Mouse (Mus musculus) forebrain, embryonic 14.5 days (tissue): ENCODE measurements at regions not wholly inside any gene's neighbourhood (a gene's known extent, or its start where the extent isn't known, plus 50 kb on each side); places are given as distances from the start of the nearest gene placed in this dataset.

Experiments
- ATAC-seq: fragments of 200-750 bp; cut with Nextera tagmentation; 2 replicates; pipeline ENCODE4 v1.8.0; 2017; ENCODE audit warnings: mild to moderate bottlenecking, moderate library complexity
- DNase-seq: peaks from one replicate; pipeline ENCODE4 v3.0.0-alpha.2; 2015; ENCODE audit warnings: low spot score
- H3K27ac ChIP-seq: fragments of 300-500 bp; sonication (generic); 2 replicates; pipeline ENCODE4 v1.5.1; 2014; ENCODE audit warnings: low read depth, mild to moderate bottlenecking, control low read depth, low read length, moderate library complexity
- H3K27me3 ChIP-seq: fragments of 300-500 bp; sonication (generic); replicated peaks from 2 replicates; pipeline ENCODE4 v1.6.1; 2014; ENCODE audit warnings: low read length, control low read depth, mixed read lengths; ENCODE audit not compliant: control insufficient read depth, insufficient read depth
- H3K36me3 ChIP-seq: fragments of 300-500 bp; sonication (generic); 2 replicates; pipeline ENCODE4 v1.6.1; 2014; ENCODE audit warnings: low read length, control low read depth; ENCODE audit not compliant: control insufficient read depth, insufficient read depth
- H3K4me1 ChIP-seq: fragments of 300-500 bp; sonication (generic); 2 replicates; pipeline ENCODE4 v1.6.1; 2014; ENCODE audit warnings: antibody characterized with exemption, low read length, control low read depth; ENCODE audit not compliant: control insufficient read depth, insufficient read depth
- H3K4me2 ChIP-seq: fragments of 300-500 bp; sonication (generic); 2 replicates; pipeline ENCODE4 v1.6.1; 2014; ENCODE audit warnings: mild to moderate bottlenecking, control low read depth, low read length
- H3K4me3 ChIP-seq: fragments of 300-500 bp; sonication (generic); 2 replicates; pipeline ENCODE4 v1.5.1; 2014; ENCODE audit warnings: low read depth, low read length, control low read depth
- H3K9ac ChIP-seq: fragments of 300-500 bp; sonication (generic); 2 replicates; pipeline ENCODE4 v1.6.1; 2014; ENCODE audit warnings: mild to moderate bottlenecking, low read length, control low read depth, moderate library complexity
- H3K9me3 ChIP-seq: fragments of 300-500 bp; sonication (generic); replicated peaks from 2 replicates; pipeline ENCODE4 v1.6.1; 2016; ENCODE audit warnings: low read length, control low read depth, mixed read lengths; ENCODE audit not compliant: control insufficient read depth
- WGBS: fragments of 180-500 bp; shearing (Covaris S2); extraction: QIAGEN DNeasy Blood & Tissue Kit; methylation state at CpG from one replicate; pipeline ENCODE4 v1.1.7; 2014; 5-methylcytosine and 5-hydroxymethylcytosine counted together

DNA sequence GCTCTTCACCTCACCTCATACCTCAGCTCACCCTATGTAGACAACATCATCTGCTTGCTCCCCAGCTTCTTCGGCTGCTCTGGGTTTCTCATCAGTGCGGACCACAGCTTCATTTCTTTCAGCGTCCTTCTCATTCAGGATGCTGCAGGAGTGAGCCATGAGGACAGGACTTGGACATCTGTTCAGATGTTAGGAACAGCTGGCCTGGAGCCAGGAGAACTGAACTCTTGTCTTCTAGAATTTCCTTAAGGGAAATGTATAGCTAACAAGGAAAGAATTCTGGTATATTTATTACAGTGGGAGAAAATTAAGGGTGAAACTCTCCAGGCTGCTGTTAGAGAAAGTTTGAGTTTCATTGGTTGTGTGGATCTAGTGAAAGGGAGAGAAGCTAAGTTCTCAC, 167.1 kb downstream of the Drd1 start:
- no peak overlapping the region for H3K4me2 ChIP-seq
- H3K9me3 ChIP-seq = no peaks in the 10 kb centered on the region
- ATAC-seq (no peak), DNase-seq (no peak)
- H3K4me1 ChIP-seq = no peaks in the 10 kb centered on the region
- no peak overlapping the region for H3K27ac ChIP-seq
- H3K36me3 ChIP-seq = no peaks in the 10 kb centered on the region
- H3K9ac ChIP-seq = no peak overlapping the region
- WGBS = 97% methylated on average over 3 of the region's 3 CpGs
- H3K27me3 ChIP-seq = no peaks in the 10 kb centered on the region
- no peak overlapping the region for H3K4me3 ChIP-seq

DNA sequence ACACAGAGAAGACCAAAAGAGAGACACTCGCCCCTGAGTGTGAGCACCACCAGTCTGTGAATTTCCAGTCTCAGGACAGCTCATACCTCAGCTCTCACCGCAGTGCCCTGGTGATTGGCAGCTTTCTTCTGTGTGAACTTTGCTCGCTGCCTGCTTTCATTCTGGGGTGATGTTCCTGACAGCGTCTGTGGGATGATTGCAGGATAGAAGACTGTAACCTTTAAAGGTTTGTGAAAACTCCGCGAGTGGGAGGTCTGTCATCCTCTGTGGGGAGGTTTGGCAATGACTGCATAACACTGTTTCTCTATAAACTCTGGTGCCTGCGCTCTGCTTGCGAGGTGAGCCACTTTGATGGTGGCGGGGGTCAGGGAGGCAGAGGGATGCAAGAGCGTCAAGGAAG, 169.7 kb downstream of the Drd1 start:
- ATAC-seq (no peak), DNase-seq (no peak)
- H3K4me2 ChIP-seq = no peak overlapping the region
- H3K9me3 ChIP-seq = no peaks in the 10 kb centered on the region
- 86% methylated on average over 10 of the region's 10 CpGs for WGBS
- H3K4me3 ChIP-seq = no peak overlapping the region
- H3K4me1 ChIP-seq = no peaks in the 10 kb centered on the region
- H3K9ac ChIP-seq = no peak overlapping the region
- no peaks in the 10 kb centered on the region for H3K36me3 ChIP-seq
- H3K27ac ChIP-seq = no peak overlapping the region
- no peaks in the 10 kb centered on the region for H3K27me3 ChIP-seq

DNA sequence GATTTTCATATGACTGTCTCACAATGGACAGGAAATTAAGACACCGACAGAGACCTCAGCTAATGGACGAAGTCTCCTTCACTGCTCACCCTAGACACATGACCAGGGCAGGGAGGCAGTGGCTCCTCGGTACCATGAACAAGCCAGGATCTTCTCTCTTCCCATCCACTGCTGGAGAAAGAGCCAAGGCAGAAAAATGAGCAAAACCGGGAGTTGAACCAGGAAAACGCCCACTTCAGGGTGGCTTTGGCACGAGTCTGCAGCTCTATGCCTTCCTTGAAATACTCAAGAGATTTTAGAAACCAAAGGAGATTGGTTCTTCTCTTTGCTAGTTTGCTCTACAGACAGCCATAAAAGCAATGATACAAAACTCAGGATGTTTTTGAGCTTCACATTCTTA, 172.3 kb downstream of the Drd1 start:
- WGBS = 90% methylated on average over 6 of the region's 6 CpGs
- no peak for DNase-seq
- Histone ChIP-seq H3K9me3 (no peaks in the 10 kb centered on the region), H3K4me1 (no peaks in the 10 kb centered on the region), H3K27ac (no peak overlapping the region), H3K4me3 (no peak overlapping the region), H3K36me3 (no peaks in the 10 kb centered on the region), H3K9ac (no peak overlapping the region), H3K4me2 (no peak overlapping the region), H3K27me3 (no peaks in the 10 kb centered on the region)
- no peak for ATAC-seq

DNA sequence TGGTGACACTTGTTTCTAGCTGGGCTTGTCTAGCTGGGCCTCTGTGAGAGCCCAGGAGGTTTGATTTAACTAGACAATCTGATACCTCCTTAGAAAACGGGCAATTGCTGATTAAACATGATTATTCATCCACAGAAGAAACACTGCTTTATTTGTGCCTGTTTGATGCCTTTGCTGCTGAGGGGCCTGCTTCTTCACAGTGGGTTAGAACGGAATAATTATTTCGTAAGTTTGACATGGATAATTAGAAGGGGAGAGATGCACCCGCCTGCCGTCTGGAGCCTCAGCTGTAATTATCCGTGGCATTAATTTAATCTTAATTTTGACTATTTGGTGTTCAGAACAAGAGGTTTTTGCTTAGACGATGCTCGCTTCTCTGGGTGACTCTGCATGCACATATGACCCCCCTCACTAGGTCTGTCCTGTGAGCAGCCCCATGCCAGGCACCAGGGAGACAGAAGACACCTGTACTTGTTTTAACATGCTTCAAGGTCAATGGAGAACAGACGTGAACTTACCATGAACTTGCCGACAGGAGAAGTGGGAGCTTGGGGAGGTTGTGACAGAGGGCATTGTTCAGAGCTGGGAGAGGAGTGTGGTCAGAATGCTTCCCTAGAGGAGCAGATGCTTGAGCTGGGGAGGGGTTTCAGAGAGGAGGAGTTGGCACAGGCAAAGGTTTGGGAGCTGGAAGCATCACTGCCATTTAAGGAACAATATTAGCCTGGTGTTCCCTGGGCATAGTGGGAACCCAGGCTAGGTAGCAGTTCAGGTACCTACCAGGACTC, 174.8 kb downstream of the Drd1 start:
- no peaks in the 10 kb centered on the region for H3K27me3 ChIP-seq
- no peaks in the 10 kb centered on the region for H3K9me3 ChIP-seq
- no peak overlapping the region for H3K4me3 ChIP-seq
- no peak overlapping the region for H3K4me2 ChIP-seq
- no peaks in the 10 kb centered on the region for H3K4me1 ChIP-seq
- peak; percentile 63 for DNase-seq
- H3K9ac ChIP-seq = no peak overlapping the region
- WGBS = 32% methylated on average over 10 of the region's 10 CpGs
- peak; percentile 50 for ATAC-seq
- H3K36me3 ChIP-seq = no peaks in the 10 kb centered on the region
- H3K27ac ChIP-seq = peak overlapping the region; percentile 17; the same call in 1 of the 2 replicates

DNA sequence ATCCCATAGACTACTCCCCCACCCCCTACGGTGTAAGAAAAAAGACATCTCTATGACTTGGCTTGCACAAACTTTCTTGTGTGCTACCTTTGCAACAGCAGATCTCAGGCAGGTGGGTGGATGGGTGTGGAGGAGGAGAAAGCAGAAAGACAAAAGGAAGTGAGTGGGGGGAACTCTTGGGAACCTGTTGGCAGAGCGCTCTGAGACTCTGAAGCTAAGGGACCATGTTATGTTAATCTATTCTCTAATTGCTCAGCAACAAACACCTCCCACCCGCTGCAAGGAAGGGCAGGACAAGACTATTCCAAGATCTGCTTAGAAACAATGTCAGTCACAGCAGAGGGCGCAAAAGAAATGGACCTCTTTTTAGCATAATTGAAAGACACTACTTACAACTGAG, 180.0 kb downstream of the Drd1 start:
- no peaks in the 10 kb centered on the region for H3K27me3 ChIP-seq
- ATAC-seq (no peak), DNase-seq (no peak)
- no peaks in the 10 kb centered on the region for H3K4me1 ChIP-seq
- no peak overlapping the region for H3K27ac ChIP-seq
- no peak overlapping the region for H3K9ac ChIP-seq
- 0 out of 2 replicates have a peak, but pooled peaks cover 2% of the 10 kb centered on the region for H3K9me3 ChIP-seq
- no peak overlapping the region for H3K4me2 ChIP-seq
- H3K36me3 ChIP-seq = no peaks in the 10 kb centered on the region
- WGBS = 60% methylated on average over 4 of the region's 4 CpGs
- no peak overlapping the region for H3K4me3 ChIP-seq

DNA sequence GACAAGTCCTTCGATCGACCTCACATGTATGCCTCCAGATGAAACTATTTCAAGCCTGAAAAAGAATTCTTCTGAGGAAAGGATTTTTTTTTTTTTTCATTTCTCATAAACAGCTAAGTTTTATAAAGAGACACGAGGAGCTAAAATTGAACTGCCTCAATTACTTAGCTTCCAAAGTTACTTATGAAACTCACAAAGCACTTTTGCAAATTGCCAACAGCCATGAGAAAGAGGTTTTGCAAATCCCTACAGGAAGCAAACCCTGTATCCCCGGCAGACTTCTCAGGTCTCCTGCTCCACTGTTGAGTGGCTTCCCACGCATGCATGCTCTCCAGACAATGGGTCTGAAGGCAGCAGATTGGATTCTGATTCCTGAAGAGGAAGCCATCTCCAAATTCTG, 190.2 kb downstream of the Drd1 start:
- Histone ChIP-seq H3K9ac (no peak overlapping the region), H3K36me3 (no peaks in the 10 kb centered on the region), H3K27me3 (no peaks in the 10 kb centered on the region), H3K27ac (no peak overlapping the region), H3K4me2 (no peak overlapping the region), H3K4me1 (no peaks in the 10 kb centered on the region; the same call in 1 of the 2 replicates), H3K9me3 (no peaks in the 10 kb centered on the region), H3K4me3 (no peak overlapping the region)
- DNase-seq (no peak), ATAC-seq (no peak)
- WGBS = 87% methylated on average over 5 of the region's 5 CpGs

DNA sequence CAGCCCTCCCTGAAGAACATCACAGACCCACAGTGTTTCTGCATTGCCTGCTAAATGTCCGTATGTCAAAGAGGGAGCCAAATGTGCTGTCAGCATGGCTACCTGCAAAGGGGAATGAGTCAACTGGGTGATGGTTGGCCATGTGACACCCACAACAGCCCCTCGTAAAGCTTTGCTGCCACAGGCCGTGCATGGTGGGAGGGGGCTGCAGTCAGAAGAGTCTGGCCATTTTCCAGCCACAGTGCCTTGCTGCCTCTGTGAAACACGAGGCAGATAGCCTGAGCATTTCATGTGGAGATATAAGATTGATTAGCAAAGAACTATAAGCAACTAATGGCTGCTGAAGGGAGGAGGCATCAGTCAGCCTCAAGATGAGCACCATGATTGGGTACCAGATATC, 193.2 kb downstream of the Drd1 start:
- DNase-seq = peak; percentile 7
- no peak overlapping the region for H3K9ac ChIP-seq
- no peak overlapping the region for H3K27ac ChIP-seq
- no peak for ATAC-seq
- no peaks in the 10 kb centered on the region for H3K9me3 ChIP-seq
- no peak overlapping the region for H3K4me2 ChIP-seq
- no peaks in the 10 kb centered on the region for H3K27me3 ChIP-seq
- H3K4me1 ChIP-seq = no peaks in the 10 kb centered on the region; the same call in 1 of the 2 replicates
- WGBS = 51% methylated on average over 4 of the region's 4 CpGs
- no peaks in the 10 kb centered on the region for H3K36me3 ChIP-seq
- H3K4me3 ChIP-seq = no peak overlapping the region

DNA sequence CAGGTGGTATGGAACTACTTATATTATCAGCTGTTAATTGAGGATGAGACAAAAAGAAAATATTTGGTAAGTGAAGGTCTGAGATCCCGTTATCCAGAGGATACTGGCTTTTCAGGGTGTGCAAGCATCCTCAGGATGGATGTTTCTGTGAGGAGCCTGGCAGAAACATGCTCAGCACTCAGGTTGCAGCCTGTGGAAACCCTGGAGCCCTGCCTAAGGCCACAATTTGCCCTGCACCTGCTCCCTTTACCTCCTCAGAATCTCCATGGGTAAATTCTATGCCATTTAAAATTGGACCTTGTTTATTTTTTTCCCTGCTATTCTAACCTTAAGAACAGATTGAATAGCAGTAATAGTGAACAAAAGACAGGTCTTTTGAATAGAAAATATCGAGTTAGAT, 201.3 kb downstream of the Drd1 start:
- Histone ChIP-seq H3K36me3 (no peaks in the 10 kb centered on the region), H3K9ac (no peak overlapping the region), H3K4me1 (no peaks in the 10 kb centered on the region), H3K27me3 (no peaks in the 10 kb centered on the region), H3K9me3 (no peaks in the 10 kb centered on the region), H3K4me2 (no peak overlapping the region), H3K4me3 (no peak overlapping the region), H3K27ac (no peak overlapping the region)
- DNase-seq = no peak
- ATAC-seq = no peak
- WGBS = 52% methylated on average over 2 of the region's 2 CpGs

DNA sequence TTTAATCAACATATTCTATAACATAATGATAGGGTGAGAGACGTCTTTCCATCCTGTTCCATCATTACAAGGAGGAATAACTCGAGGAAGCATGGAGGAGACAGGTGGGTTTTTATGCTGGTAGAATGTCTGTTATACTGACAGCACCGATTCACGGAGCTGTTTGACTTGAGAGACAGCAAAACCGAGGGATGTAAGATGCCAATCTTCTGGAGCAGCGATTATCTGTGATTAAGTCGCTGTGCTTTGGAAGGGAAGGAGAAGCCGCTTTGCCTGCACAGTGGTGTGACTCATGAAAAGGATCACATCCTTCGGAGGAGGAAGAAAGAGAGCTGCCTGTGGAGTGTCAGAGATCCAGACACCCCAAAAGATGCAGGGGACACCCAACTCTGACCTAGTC, 205.4 kb downstream of the Drd1 start:
- Histone ChIP-seq H3K4me3 (no peak overlapping the region), H3K36me3 (no peaks in the 10 kb centered on the region), H3K4me1 (no peaks in the 10 kb centered on the region), H3K27me3 (no peaks in the 10 kb centered on the region), H3K27ac (no peak overlapping the region), H3K9me3 (no peaks in the 10 kb centered on the region), H3K4me2 (no peak overlapping the region), H3K9ac (no peak overlapping the region)
- no peak for ATAC-seq
- peak; percentile 36 for DNase-seq
- WGBS = 72% methylated on average over 9 of the region's 9 CpGs
